Mouse (Mus musculus) testis, adult 2 months (tissue): ENCODE data around the gene Unc93a2.
"Not testable (repeated sequence)": the region's sequence is repeated elsewhere in the genome, so short reads cannot be mapped to it uniquely, and the experiment has no call there.

ENCODE experiments used
- CTCF ChIP-seq: fragments of 200-500 bp; IDR thresholded peaks from 2 replicates; pipeline ENCODE4 v1.5.1; 2012; ENCODE audit warnings: low read depth, mild to moderate bottlenecking, inconsistent platforms, low read length, moderate library complexity; ENCODE audit not compliant: control insufficient read depth, insufficient read depth, insufficient replicate concordance
- POLR2A ChIP-seq: fragments of 200-500 bp; IDR thresholded peaks from 2 replicates; pipeline ENCODE4 v1.6.1; 2012; ENCODE audit warnings: low read depth, mild to moderate bottlenecking, inconsistent platforms, low read length, moderate library complexity; ENCODE audit not compliant: control insufficient read depth

- TF ChIP-seq POLR2A, CTCF: not testable (repeated sequence)
Measured at GRCm38 (mm10) chr17:7414601-7415310, 29.5 kb upstream of the Unc93a2 start.
